Mouse (Mus musculus) megakaryocyte, embryonic 14.5 days (primary cell): Measurements from ENCODE around the gene Sptlc2.

Experiments used
- FLI1 ChIP-seq: IDR thresholded peaks from 2 replicates; pipeline ENCODE4 v1.6.1; 2012; ENCODE audit warnings: low read length, inconsistent platforms, mixed read lengths
- GATA1 ChIP-seq: IDR thresholded peaks from 3 replicates; pipeline ENCODE4 v1.6.1; 2012; ENCODE audit warnings: mixed read lengths, low read length, inconsistent platforms, borderline replicate concordance

- TF ChIP-seq GATA1 (no peak), FLI1 (no peak)
These were observed 31.9 kb upstream of the Sptlc2 start for GRCm38 (mm10) chr12:87419974-87420485.
